Mouse (Mus musculus): ENCODE results near the gene Etfbkmt.
"Not testable (repeated sequence)": the region's sequence is repeated elsewhere in the genome, so short reads cannot be mapped to it uniquely, and the experiment has no call there.

DNA sequence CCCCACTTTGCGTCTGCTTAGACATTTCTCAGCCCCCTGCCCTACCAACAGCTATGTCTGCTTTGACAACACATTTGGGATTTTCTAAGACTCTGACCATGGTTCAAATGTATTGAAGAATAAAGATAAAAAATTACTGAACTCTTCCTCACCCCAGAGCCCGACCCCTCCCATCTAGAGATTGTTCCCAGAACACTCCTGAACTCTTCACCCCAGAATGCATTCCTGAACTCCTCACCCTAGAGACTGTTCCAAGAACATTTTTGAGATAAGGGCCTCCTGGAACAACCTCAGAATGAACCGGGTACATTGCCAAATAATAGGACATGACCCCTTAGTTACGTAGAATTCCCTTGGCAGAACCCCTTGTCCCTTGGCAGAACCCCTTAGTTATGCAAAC is 27.4 kb downstream of the Etfbkmt start:
- not testable (repeated sequence) for TF ChIP-seq GATA1, TAL1 (IDR thresholded peaks at IDR 0.05; ENCODE audit: low read length)
